Mouse (Mus musculus) heart, embryonic 12.5 days (tissue): ENCODE results near the gene Tmc2. TPM values are rescaled to one million over a fixed set of nuclear protein-coding genes. Genes with fewer than 3 reads are reported as not detected.

ENCODE experiments used
- ATAC-seq: fragments of 200-750 bp; cut with Nextera tagmentation; 2 replicates; pipeline ENCODE4 v1.8.0; 2017; ENCODE audit warnings: moderate TSS enrichment, moderate library complexity; ENCODE audit not compliant: insufficient number of reproducible peaks, low FRiP score
- H3K27ac ChIP-seq: fragments of 300-500 bp; sonication (generic); 2 replicates; pipeline ENCODE4 v1.5.1; 2016; ENCODE audit warnings: mild to moderate bottlenecking, moderate library complexity; ENCODE audit not compliant: poor library complexity, severe bottlenecking
- H3K27me3 ChIP-seq: fragments of 300-500 bp; sonication (generic); replicated peaks from 2 replicates; pipeline ENCODE4 v1.6.1; 2016; ENCODE audit warnings: mild to moderate bottlenecking, moderate library complexity
- H3K36me3 ChIP-seq: fragments of 300-500 bp; sonication (generic); 2 replicates; pipeline ENCODE4 v1.6.1; 2016; ENCODE audit warnings: mild to moderate bottlenecking, moderate library complexity
- H3K4me1 ChIP-seq: fragments of 300-500 bp; sonication (generic); replicated peaks from 2 replicates; pipeline ENCODE4 v1.6.1; 2016; ENCODE audit warnings: mild to moderate bottlenecking
- H3K4me2 ChIP-seq: fragments of 300-500 bp; sonication (generic); 2 replicates; pipeline ENCODE4 v1.6.1; 2016; ENCODE audit warnings: mild to moderate bottlenecking, moderate library complexity
- H3K4me3 ChIP-seq: fragments of 300-500 bp; sonication (generic); 2 replicates; pipeline ENCODE4 v1.5.1; 2016; ENCODE audit warnings: mild to moderate bottlenecking
- H3K9ac ChIP-seq: fragments of 300-500 bp; sonication (generic); 2 replicates; pipeline ENCODE4 v1.6.1; 2016; ENCODE audit warnings: mild to moderate bottlenecking, moderate library complexity
- H3K9me3 ChIP-seq: fragments of 300-500 bp; sonication (generic); replicated peaks from 2 replicates; pipeline ENCODE4 v1.6.1; 2016; ENCODE audit warnings: mild to moderate bottlenecking, moderate library complexity
- WGBS: fragments of 180-500 bp; shearing (Covaris S2); methylation state at CpG from one replicate; pipeline ENCODE4 v1.1.7; 2016; 5-methylcytosine and 5-hydroxymethylcytosine counted together
- polyA plus RNA-seq: library from polyadenylated mRNA; unstranded; fragments of >200 nt; fragmentation: Nextera tagmentation; extraction: Ambion mirVana; gene quantifications from 2 replicates; pipeline ENCODE4 v1.2.1, GENCODE M21; 2016

The Tmc2 gene
- polyA plus RNA-seq, 1 experiment from 2014 or later: not detected

- Histone ChIP-seq H3K9me3 (no peaks in the 10 kb centered on the region), H3K4me3 (no peak overlapping the region), H3K4me1 (peaks cover 29% of the 10 kb centered on the region), H3K9ac (no peak overlapping the region), H3K4me2 (no peak overlapping the region), H3K36me3 (peaks cover 74% of the 10 kb centered on the region), H3K27me3 (no peaks in the 10 kb centered on the region), H3K27ac (no peak overlapping the region)
- WGBS: 60% methylated on average over 7 of the region's 7 CpGs
- ATAC-seq: no peak
These were observed 85.2 kb downstream of the Tmc2 start for GRCm38 (mm10) chr2:130280224-130280623.

- 80% methylated on average over 4 of the region's 4 CpGs for WGBS
- Histone ChIP-seq H3K9ac (no peak overlapping the region), H3K4me1 (peaks cover 23% of the 10 kb centered on the region), H3K4me2 (no peak overlapping the region), H3K27me3 (no peaks in the 10 kb centered on the region), H3K36me3 (peaks cover 68% of the 10 kb centered on the region), H3K27ac (no peak overlapping the region), H3K4me3 (no peak overlapping the region), H3K9me3 (no peaks in the 10 kb centered on the region)
- ATAC-seq: no peak
These were observed 85.8 kb downstream of the Tmc2 start for GRCm38 (mm10) chr2:130280818-130281217.

- no peaks in the 10 kb centered on the region for H3K9me3 ChIP-seq
- H3K36me3 ChIP-seq: peaks cover 39% of the 10 kb centered on the region
- ATAC-seq: peak; percentile 86
- peak within 1 kb of the TSS; percentile 93 for H3K4me3 ChIP-seq
- H3K4me1 ChIP-seq: peaks cover 10% of the 10 kb centered on the region
- WGBS: under 1% methylated on average over 51 of the region's 51 CpGs
- peak within 1 kb of the TSS; percentile 95 for H3K9ac ChIP-seq
- peak within 1 kb of the TSS; percentile 87 for H3K27ac ChIP-seq
- H3K27me3 ChIP-seq: no peaks in the 10 kb centered on the region
- peak within 1 kb of the TSS; percentile 85 for H3K4me2 ChIP-seq
These were observed 89.1 kb downstream of the Tmc2 start, which contains the start of gene Idh3b for GRCm38 (mm10) chr2:130283854-130284654. Idh3b (minus strand) TSS chr2:130284547.

GRCm38 (mm10) chr2:130289086-130289485 is 94.1 kb downstream of the Tmc2 start:
- WGBS: 44% methylated on average over 4 of the region's 4 CpGs
- ATAC-seq: no peak

GRCm38 (mm10) chr2:130291434-130291833 is 96.4 kb downstream of the Tmc2 start:
- peak overlapping the region; percentile 40 for H3K4me2 ChIP-seq
- no peak overlapping the region for H3K9ac ChIP-seq
- WGBS: 18% methylated on average over 8 of the region's 8 CpGs
- no peak overlapping the region for H3K27ac ChIP-seq
- H3K4me1 ChIP-seq: peaks cover 19% of the 10 kb centered on the region
- no peak; the same call in 1 of the 2 replicates for ATAC-seq
- no peak overlapping the region for H3K4me3 ChIP-seq
- H3K9me3 ChIP-seq: no peaks in the 10 kb centered on the region
- no peaks in the 10 kb centered on the region for H3K36me3 ChIP-seq
- peaks cover 40% of the 10 kb centered on the region for H3K27me3 ChIP-seq

More at GRCm38 (mm10) chr2:130289086-130289485, 94.1 kb downstream of the Tmc2 start:
- peaks cover 20% of the 10 kb centered on the region for H3K27me3 ChIP-seq
- H3K36me3 ChIP-seq: no peaks in the 10 kb centered on the region
- H3K27ac ChIP-seq: no peak overlapping the region
- H3K9ac ChIP-seq: no peak overlapping the region
- H3K9me3 ChIP-seq: no peaks in the 10 kb centered on the region
- peaks cover 10% of the 10 kb centered on the region for H3K4me1 ChIP-seq
- no peak overlapping the region for H3K4me2 ChIP-seq
- no peak overlapping the region for H3K4me3 ChIP-seq

- H3K9ac ChIP-seq: no peak overlapping the region
These were observed 98.0 kb downstream of the Tmc2 start for GRCm38 (mm10) chr2:130293009-130293408.

GRCm38 (mm10) chr2:130293486-130293885 is 98.5 kb downstream of the Tmc2 start:
- no peaks in the 10 kb centered on the region for H3K9me3 ChIP-seq
- H3K4me1 ChIP-seq: peaks cover 21% of the 10 kb centered on the region
- H3K4me2 ChIP-seq: peak overlapping the region; percentile 89; the same call in 1 of the 2 replicates
- ATAC-seq: no peak
- WGBS: 3% methylated on average over 4 of the region's 4 CpGs
- no peaks in the 10 kb centered on the region for H3K36me3 ChIP-seq
- H3K27me3 ChIP-seq: peaks cover 60% of the 10 kb centered on the region
- no peak overlapping the region for H3K4me3 ChIP-seq
- 0 out of 2 replicates have a peak overlapping the region, but pooled peaks have one; percentile 13 for H3K9ac ChIP-seq
- H3K27ac ChIP-seq: no peak overlapping the region

More at GRCm38 (mm10) chr2:130293009-130293408, 98.0 kb downstream of the Tmc2 start:
- ATAC-seq: no peak
- Histone ChIP-seq H3K36me3 (no peaks in the 10 kb centered on the region), H3K4me1 (peaks cover 21% of the 10 kb centered on the region), H3K9me3 (no peaks in the 10 kb centered on the region), H3K27ac (no peak overlapping the region), H3K27me3 (peaks cover 55% of the 10 kb centered on the region), H3K4me2 (no peak overlapping the region), H3K4me3 (no peak overlapping the region)
- WGBS: 58% methylated on average over 3 of the region's 3 CpGs

- H3K4me1 ChIP-seq: peaks cover 21% of the 10 kb centered on the region
- H3K36me3 ChIP-seq: no peaks in the 10 kb centered on the region
- H3K9me3 ChIP-seq: no peaks in the 10 kb centered on the region
- H3K4me2 ChIP-seq: peak overlapping the region; percentile 89
- H3K4me3 ChIP-seq: peak overlapping the region; percentile 76
- 6% methylated on average over 20 of the region's 20 CpGs for WGBS
- no peak overlapping the region for H3K27ac ChIP-seq
- H3K27me3 ChIP-seq: peaks cover 66% of the 10 kb centered on the region
- H3K9ac ChIP-seq: peak overlapping the region; percentile 80
- 0 out of 2 replicates have a peak, but pooled peaks have one; percentile 3 for ATAC-seq
These were observed 99.4 kb downstream of the Tmc2 start for GRCm38 (mm10) chr2:130294218-130294935.

GRCm38 (mm10) chr2:130294936-130295277 is 99.9 kb downstream of the Tmc2 start, which contains the start of gene Ebf4:
Ebf4 (plus strand) TSS chr2:130295169.
- Histone ChIP-seq H3K27me3 (peaks cover 66% of the 10 kb centered on the region), H3K4me1 (peaks cover 21% of the 10 kb centered on the region), H3K4me3 (peak within 1 kb of the TSS; percentile 76), H3K9me3 (no peaks in the 10 kb centered on the region), H3K36me3 (no peaks in the 10 kb centered on the region), H3K9ac (peak within 1 kb of the TSS; percentile 80), H3K4me2 (peak within 1 kb of the TSS; percentile 89), H3K27ac (0 out of 2 replicates have a peak within 1 kb of the TSS, but pooled peaks have one; percentile 49)
- peak; percentile 81 for ATAC-seq
- WGBS: under 1% methylated on average over 30 of the region's 39 CpGs

- peak overlapping the region; percentile 89 for H3K4me2 ChIP-seq
These were observed 100.5 kb downstream of the Tmc2 start for GRCm38 (mm10) chr2:130295331-130296133.

More at GRCm38 (mm10) chr2:130295331-130296133, 100.5 kb downstream of the Tmc2 start:
- Histone ChIP-seq H3K36me3 (no peaks in the 10 kb centered on the region), H3K4me3 (peak overlapping the region; percentile 76), H3K27me3 (peaks cover 66% of the 10 kb centered on the region), H3K27ac (0 out of 2 replicates have a peak overlapping the region, but pooled peaks have one; percentile 49), H3K4me1 (peaks cover 21% of the 10 kb centered on the region), H3K9ac (peak overlapping the region; percentile 80), H3K9me3 (no peaks in the 10 kb centered on the region)
- peak; percentile 62 for ATAC-seq
- WGBS: 0% methylated on average over 70 of the region's 99 CpGs
